Mouse (Mus musculus) liver, embryonic 14.5 days (tissue): ENCODE measurements at regions not wholly inside any gene's neighbourhood (a gene's known extent, or its start where the extent isn't known, plus 50 kb on each side); places are given as distances from the start of the nearest gene placed in this dataset.

Experiments used
- CTCF ChIP-seq: IDR thresholded peaks from 2 replicates; pipeline ENCODE4 v1.5.1; 2016; ENCODE audit warnings: antibody characterized with exemption, low read depth, control low read depth
- EP300 ChIP-seq: IDR thresholded peaks from 2 replicates; pipeline ENCODE4 v1.6.1; 2016; ENCODE audit warnings: antibody characterized with exemption, low read depth

GRCm38 (mm10) chr15:56016070-56016469 lies 1461.4 kb downstream of the Slc22a22 start:
- TF ChIP-seq EP300, result no peak
- TF ChIP-seq CTCF, result no peak
